Mouse (Mus musculus) liver, embryonic 14.5 days (tissue): ENCODE measurements at regions not wholly inside any gene's neighbourhood (a gene's known extent, or its start where the extent isn't known, plus 50 kb on each side); places are given as distances from the start of the nearest gene placed in this dataset.
"Not testable (repeated sequence)": the region's sequence is repeated elsewhere in the genome, so short reads cannot be mapped to it uniquely, and the experiment has no call there.

Experiments used
- ATAC-seq: fragments of 200-750 bp; cut with Nextera tagmentation; 2 replicates; pipeline ENCODE4 v1.8.0; 2017; ENCODE audit warnings: moderate number of reproducible peaks, mild to moderate bottlenecking, moderate library complexity; ENCODE audit not compliant: insufficient read depth
- DNase-seq, 3 experiments: peaks; one replicate each; pipeline ENCODE4 v3.0.0-alpha.2; 2012 to 2013; ENCODE audit warnings: low read depth in 3 of 3, low spot score in 3 of 3
- H3K27ac ChIP-seq: fragments of 300-500 bp; sonication (generic); 2 replicates; pipeline ENCODE4 v1.5.1; 2014; ENCODE audit warnings: moderate library complexity, mild to moderate bottlenecking, control low read depth, inconsistent platforms
- H3K27me3 ChIP-seq: fragments of 300-500 bp; sonication (generic); 2 replicates; pipeline ENCODE4 v1.6.1; 2014; ENCODE audit warnings: mild to moderate bottlenecking, low read length, moderate library complexity; ENCODE audit not compliant: control insufficient read depth, insufficient read depth
- H3K36me3 ChIP-seq: fragments of 300-500 bp; sonication (generic); replicated peaks from 2 replicates; pipeline ENCODE4 v1.6.1; 2014; ENCODE audit warnings: low read depth; ENCODE audit not compliant: control insufficient read depth, insufficient read depth
- H3K4me1 ChIP-seq, 2 experiments: fragments of 200-500 bp in 1 of 2; fragments of 300-500 bp in 1 of 2; sonication (generic) in 1 of 2; replicated peaks; 2 replicates each; pipeline ENCODE4 v1.6.1; 2012 to 2014; ENCODE audit warnings: antibody characterized with exemption in 1 of 2, inconsistent platforms in 1 of 2, low read length in 1 of 2; ENCODE audit not compliant: control insufficient read depth in 2 of 2, insufficient read depth in 2 of 2
- H3K4me2 ChIP-seq: fragments of 300-500 bp; sonication (generic); 2 replicates; pipeline ENCODE4 v1.6.1; 2014; ENCODE audit warnings: low read depth, mild to moderate bottlenecking, control low read depth, moderate library complexity
- H3K4me3 ChIP-seq, 2 experiments: fragments of 200-500 bp in 1 of 2; fragments of 300-500 bp in 1 of 2; sonication (generic) in 1 of 2; 2 replicates each; pipeline ENCODE4 v1.5.1; 2012 to 2014; ENCODE audit warnings: low read depth in 2 of 2, low read length in 2 of 2, mild to moderate bottlenecking in 2 of 2, control low read depth in 1 of 2, inconsistent platforms in 1 of 2, moderate library complexity in 1 of 2; ENCODE audit not compliant: insufficient read depth in 1 of 2
- H3K9ac ChIP-seq: fragments of 300-500 bp; sonication (generic); replicated peaks from 2 replicates; pipeline ENCODE4 v1.6.1; 2014; ENCODE audit warnings: mild to moderate bottlenecking, control low read depth, moderate library complexity
- H3K9me3 ChIP-seq: fragments of 300-500 bp; sonication (generic); 2 replicates; pipeline ENCODE4 v1.6.1; 2016; ENCODE audit warnings: low read length, mixed read lengths; ENCODE audit not compliant: control insufficient read depth
- CTCF ChIP-seq: IDR thresholded peaks from 2 replicates; pipeline ENCODE4 v1.5.1; 2016; ENCODE audit warnings: antibody characterized with exemption, low read depth, control low read depth
- EP300 ChIP-seq: IDR thresholded peaks from 2 replicates; pipeline ENCODE4 v1.6.1; 2016; ENCODE audit warnings: antibody characterized with exemption, low read depth
- WGBS: fragments of 180-500 bp; shearing (Covaris S2); extraction: QIAGEN DNeasy Blood & Tissue Kit; methylation state at CpG from one replicate; pipeline ENCODE4 v1.1.7; 2014; ENCODE audit not compliant: insufficient replicate concordance; 5-methylcytosine and 5-hydroxymethylcytosine counted together

DNA sequence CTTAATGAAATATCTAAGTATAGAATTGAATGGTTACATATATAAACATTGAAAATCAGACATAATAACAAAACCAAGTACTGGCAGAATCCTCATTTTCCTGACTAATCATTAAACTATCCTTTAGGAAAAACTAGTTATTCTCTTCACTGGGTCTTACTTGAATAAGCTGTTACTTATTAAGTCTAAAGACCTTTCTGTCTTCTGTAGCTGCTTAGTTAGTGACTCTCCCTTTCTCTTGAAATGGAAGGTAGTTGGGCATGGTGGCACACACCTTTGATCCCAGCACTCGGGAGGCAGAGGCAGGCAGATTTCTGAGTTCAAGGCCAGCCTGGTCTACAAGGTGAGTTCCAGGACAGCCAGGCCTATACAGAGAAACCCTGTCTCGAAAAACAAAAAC is 135.9 kb upstream of the Abcb5 start:
- H3K36me3 ChIP-seq, ATAC-seq, H3K27me3 ChIP-seq, H3K27ac ChIP-seq, H3K4me2 ChIP-seq, H3K9ac ChIP-seq, H3K4me1 ChIP-seq, H3K9me3 ChIP-seq, DNase-seq, H3K4me3 ChIP-seq: not testable (repeated sequence)
- 42% methylated on average over 2 of the region's 2 CpGs for WGBS

DNA sequence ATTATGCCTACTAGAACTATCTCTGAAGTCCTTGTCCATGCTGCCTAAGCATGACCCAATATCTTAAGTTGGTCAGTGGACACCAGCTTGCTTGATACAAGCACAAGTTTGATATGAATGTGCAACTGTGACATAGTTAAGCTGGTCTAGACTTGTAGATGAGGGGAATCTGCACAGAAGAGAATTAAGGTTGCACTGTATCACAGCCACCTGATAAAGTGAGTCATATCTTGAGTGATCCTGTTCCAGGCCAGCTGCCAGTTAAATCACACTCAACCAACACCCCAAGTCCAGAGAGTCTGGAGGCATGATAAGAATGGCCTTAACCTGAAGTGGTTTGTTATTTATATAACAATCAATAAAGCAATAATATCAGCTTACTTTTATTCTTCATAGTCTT is 133.5 kb upstream of the Abcb5 start:
- no peaks in the 10 kb centered on the region for H3K4me1 ChIP-seq
- no peak overlapping the region for H3K27ac ChIP-seq
- H3K4me3 ChIP-seq: no peak overlapping the region
- H3K36me3 ChIP-seq: no peaks in the 10 kb centered on the region
- H3K9me3 ChIP-seq: no peaks in the 10 kb centered on the region
- H3K4me2 ChIP-seq: no peak overlapping the region
- no peak for TF ChIP-seq EP300
- TF ChIP-seq CTCF: no peak
- H3K27me3 ChIP-seq: no peaks in the 10 kb centered on the region
- ATAC-seq: no peak
- DNase-seq: no peak
- no peak overlapping the region for H3K9ac ChIP-seq

DNA sequence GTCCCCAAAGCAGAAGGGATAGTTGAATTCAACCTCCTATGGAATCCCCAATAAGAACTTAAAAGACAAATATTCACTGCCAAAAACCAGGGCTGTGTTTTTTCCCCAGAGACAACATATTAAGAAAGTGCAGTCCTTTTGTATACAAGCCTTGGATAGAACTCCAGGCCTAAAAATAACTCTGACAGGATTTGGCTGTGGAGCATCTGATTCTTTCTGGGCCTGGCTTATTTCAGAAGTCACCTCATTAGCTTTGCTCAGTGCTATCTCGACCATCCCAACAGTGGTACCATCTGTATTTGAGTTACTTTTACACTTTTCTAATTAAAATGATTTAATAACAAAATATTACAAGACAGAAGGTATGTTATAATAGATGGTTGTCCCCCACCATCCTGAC is 131.6 kb upstream of the Abcb5 start:
- no peak overlapping the region for H3K4me3 ChIP-seq
- no peak overlapping the region for H3K4me2 ChIP-seq
- no peak for TF ChIP-seq CTCF
- no peak for TF ChIP-seq EP300
- no peaks in the 10 kb centered on the region for H3K9me3 ChIP-seq
- H3K27me3 ChIP-seq: no peaks in the 10 kb centered on the region
- no peaks in the 10 kb centered on the region for H3K4me1 ChIP-seq
- H3K27ac ChIP-seq: no peak overlapping the region
- H3K9ac ChIP-seq: no peak overlapping the region
- DNase-seq: no peak
- 18% methylated on average over 1 of the region's 1 CpGs for WGBS
- H3K36me3 ChIP-seq: no peaks in the 10 kb centered on the region
- ATAC-seq: no peak

DNA sequence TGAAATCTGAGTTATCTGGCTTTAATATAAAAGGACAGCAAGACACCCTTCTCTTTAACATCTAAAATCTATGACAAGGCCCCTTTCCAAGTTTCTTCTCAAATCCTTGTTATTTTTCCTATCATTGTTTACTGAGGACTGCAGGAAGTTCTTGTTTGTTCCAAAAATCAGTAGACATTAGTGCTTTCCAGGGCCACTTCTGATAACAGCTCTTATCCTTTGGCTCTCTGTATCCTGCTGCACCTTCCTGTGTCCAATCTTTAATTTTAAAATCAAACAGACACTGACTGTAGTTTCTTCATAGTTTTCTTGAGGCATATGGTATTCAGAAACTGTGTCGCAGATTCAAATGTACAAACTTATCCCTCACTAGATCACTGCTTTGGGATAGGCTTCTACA is 128.1 kb upstream of the Abcb5 start:
- ATAC-seq (no peak), DNase-seq (no peak)
- Histone ChIP-seq H3K4me1 (no peaks in the 10 kb centered on the region), H3K27me3 (no peaks in the 10 kb centered on the region), H3K4me3 (no peak overlapping the region), H3K4me2 (no peak overlapping the region), H3K27ac (no peak overlapping the region), H3K9ac (no peak overlapping the region), H3K36me3 (no peaks in the 10 kb centered on the region), H3K9me3 (no peaks in the 10 kb centered on the region)
- TF ChIP-seq EP300 (no peak), CTCF (no peak)
- 68% methylated on average over 1 of the region's 1 CpGs for WGBS

DNA sequence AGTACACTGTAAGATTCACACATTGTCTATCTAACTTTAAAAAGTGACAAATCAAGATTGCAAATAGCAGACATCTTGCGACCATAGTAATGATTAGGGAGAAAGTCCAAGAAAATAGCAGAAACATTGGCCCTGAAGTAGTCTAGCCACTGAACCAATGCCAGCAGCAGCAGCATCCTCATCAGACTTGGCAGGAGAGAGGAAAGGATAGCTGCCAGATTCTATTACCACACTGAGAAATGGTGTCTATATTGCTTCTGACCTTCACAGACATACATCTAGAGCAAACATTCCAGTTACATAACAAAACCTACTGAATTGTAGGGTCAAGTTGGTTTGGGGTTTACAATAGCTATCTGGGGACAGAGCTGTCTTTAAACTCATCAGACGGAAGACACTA is 127.2 kb upstream of the Abcb5 start:
- 60% methylated on average over 2 of the region's 2 CpGs for WGBS
- no peak overlapping the region for H3K27ac ChIP-seq
- no peaks in the 10 kb centered on the region for H3K4me1 ChIP-seq
- H3K4me3 ChIP-seq: no peak overlapping the region
- no peak overlapping the region for H3K9ac ChIP-seq
- no peaks in the 10 kb centered on the region for H3K27me3 ChIP-seq
- ATAC-seq (no peak), DNase-seq (no peak)
- no peaks in the 10 kb centered on the region for H3K36me3 ChIP-seq
- H3K4me2 ChIP-seq: no peak overlapping the region
- no peaks in the 10 kb centered on the region for H3K9me3 ChIP-seq
- TF ChIP-seq CTCF (no peak), EP300 (no peak)

DNA sequence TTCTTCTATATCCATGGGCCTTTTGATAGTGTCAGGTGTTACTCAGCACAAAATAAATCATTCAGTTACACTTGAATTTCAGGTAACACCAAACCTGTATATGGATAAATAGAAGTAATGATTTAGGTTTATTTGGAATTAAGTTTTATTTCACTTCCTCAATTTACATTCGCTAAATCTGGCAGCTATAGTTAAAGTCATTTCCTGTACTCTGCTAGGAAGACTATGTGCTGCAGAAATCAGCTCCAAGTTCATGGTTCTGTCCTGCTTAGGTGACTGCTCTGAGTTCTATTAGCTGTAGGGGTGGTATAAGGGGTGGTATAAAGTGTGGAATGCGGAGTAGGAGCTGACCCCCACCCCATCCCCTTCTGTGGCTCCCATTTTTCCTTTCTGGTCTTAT is 123.1 kb upstream of the Abcb5 start:
- Histone ChIP-seq H3K36me3 (no peaks in the 10 kb centered on the region), H3K4me1 (no peaks in the 10 kb centered on the region), H3K27ac (no peak overlapping the region), H3K4me2 (no peak overlapping the region), H3K27me3 (no peaks in the 10 kb centered on the region), H3K9ac (no peak overlapping the region), H3K4me3 (no peak overlapping the region), H3K9me3 (no peaks in the 10 kb centered on the region)
- ATAC-seq (no peak), DNase-seq (no peak)
- WGBS: 39% methylated on average over 2 of the region's 2 CpGs
- TF ChIP-seq EP300 (no peak), CTCF (no peak)
